Mouse (Mus musculus): Measurements from ENCODE around the gene Arid3a. TPM values are rescaled to one million over a fixed set of nuclear protein-coding genes. Genes with fewer than 3 reads are reported as not detected.

Gene Arid3a
- polyA plus RNA-seq, 1 experiment: 1.2 TPM

GRCm38 (mm10) chr10:79989870-79990269 lies 63.0 kb downstream of the Arid3a start:
- H3K4me3 ChIP-seq: peak overlapping the region; percentile 74
- peak overlapping the region; percentile 53 for H3ac ChIP-seq (ENCODE audit: control insufficient read depth, insufficient read length)
- H3K4me2 ChIP-seq (ENCODE audit: low read depth): peak overlapping the region; percentile 86
- TF ChIP-seq TCF12 (IDR thresholded peaks at IDR 0.05; ENCODE audit: insufficient read depth, poor library complexity, severe bottlenecking) (peak; percentile 16), MYOG (IDR thresholded peaks at IDR 0.05; ENCODE audit: control insufficient read depth in 1 of 3, insufficient read depth in 1 of 3, insufficient read length in 2 of 3, low read depth in 2 of 3) (peak; percentile 42 to 93 (median 85)), MAX (IDR thresholded peaks at IDR 0.05; ENCODE audit: low read depth) (no peak), CEBPB (IDR thresholded peaks at IDR 0.05; ENCODE audit: insufficient read depth, poor library complexity, severe bottlenecking) (no peak), TCF3 (IDR thresholded peaks at IDR 0.05; ENCODE audit: insufficient read length, low read depth) (peak; percentile 80), MYOD1 (IDR thresholded peaks at IDR 0.05; ENCODE audit: control insufficient read depth in 1 of 3, insufficient read length in 2 of 3, low read depth in 2 of 3) (peak in 2 of 3 experiments; percentile 60 to 88), USF1 (IDR thresholded peaks at IDR 0.05; ENCODE audit: low read depth) (no peak), POLR2AphosphoS2 (IDR thresholded peaks at IDR 0.05; ENCODE audit: insufficient read length, low read depth) (peak; percentile 43), POLR2A (IDR thresholded peaks at IDR 0.05; ENCODE audit: insufficient read length, low read depth) (peak; percentile 34), REST (IDR thresholded peaks at IDR 0.05; ENCODE audit: insufficient read depth, insufficient read length) (no peak), SRF (IDR thresholded peaks at IDR 0.05; ENCODE audit: control insufficient read depth, insufficient read length, low read depth) (peak; percentile 24)
- no peaks in the 10 kb centered on the region for H3K27me3 ChIP-seq (ENCODE audit: control insufficient read depth, insufficient read depth, insufficient read length)
- H3K36me3 ChIP-seq (ENCODE audit: control insufficient read depth, insufficient read depth): peaks cover 7% of the 10 kb centered on the region
- peaks cover 20% of the 10 kb centered on the region for H3K79me2 ChIP-seq (ENCODE audit: control insufficient read depth, insufficient read depth)

GRCm38 (mm10) chr10:79991099-79991498 lies 64.3 kb downstream of the Arid3a start:
- no peak overlapping the region for H3ac ChIP-seq (ENCODE audit: control insufficient read depth, insufficient read length)
- peaks cover 20% of the 10 kb centered on the region for H3K79me2 ChIP-seq (ENCODE audit: control insufficient read depth, insufficient read depth)
- peaks cover 9% of the 10 kb centered on the region for H3K36me3 ChIP-seq (ENCODE audit: control insufficient read depth, insufficient read depth)
- no peaks in the 10 kb centered on the region for H3K27me3 ChIP-seq (ENCODE audit: control insufficient read depth, insufficient read depth, insufficient read length)
- no peak overlapping the region for H3K4me2 ChIP-seq (ENCODE audit: low read depth)
- H3K4me3 ChIP-seq: no peak overlapping the region
- TF ChIP-seq CEBPB (IDR thresholded peaks at IDR 0.05; ENCODE audit: insufficient read depth, poor library complexity, severe bottlenecking) (no peak), SRF (IDR thresholded peaks at IDR 0.05; ENCODE audit: control insufficient read depth, insufficient read length, low read depth) (no peak), E2F4 (IDR thresholded peaks at IDR 0.05; ENCODE audit: insufficient read depth) (no peak), MYOD1 (IDR thresholded peaks at IDR 0.05; ENCODE audit: control insufficient read depth in 1 of 3, insufficient read length in 2 of 3, low read depth in 2 of 3) (no peak), POLR2A (IDR thresholded peaks at IDR 0.05; ENCODE audit: insufficient read length, low read depth) (no peak), TCF12 (IDR thresholded peaks at IDR 0.05; ENCODE audit: insufficient read depth, poor library complexity, severe bottlenecking) (no peak), POLR2AphosphoS2 (IDR thresholded peaks at IDR 0.05; ENCODE audit: insufficient read length, low read depth) (no peak), REST (IDR thresholded peaks at IDR 0.05; ENCODE audit: insufficient read depth, insufficient read length) (no peak), MYOG (IDR thresholded peaks at IDR 0.05; ENCODE audit: control insufficient read depth in 1 of 3, insufficient read depth in 1 of 3, insufficient read length in 2 of 3, low read depth in 2 of 3) (no peak), MAX (IDR thresholded peaks at IDR 0.05; ENCODE audit: low read depth) (no peak), USF1 (IDR thresholded peaks at IDR 0.05; ENCODE audit: low read depth) (no peak), TCF3 (IDR thresholded peaks at IDR 0.05; ENCODE audit: insufficient read length, low read depth) (no peak)

- H3K4me2 ChIP-seq (ENCODE audit: low read depth): no peak overlapping the region
Measured at GRCm38 (mm10) chr10:79991548-79991947, 64.7 kb downstream of the Arid3a start.

GRCm38 (mm10) chr10:79994397-79995115 lies 67.7 kb downstream of the Arid3a start:
- no peak overlapping the region for H3ac ChIP-seq (ENCODE audit: control insufficient read depth, insufficient read length)
- no peak overlapping the region for H3K4me2 ChIP-seq (ENCODE audit: low read depth)
- H3K79me2 ChIP-seq (ENCODE audit: control insufficient read depth, insufficient read depth): peaks cover 9% of the 10 kb centered on the region
- peaks cover 9% of the 10 kb centered on the region for H3K36me3 ChIP-seq (ENCODE audit: control insufficient read depth, insufficient read depth)
- no peaks in the 10 kb centered on the region for H3K27me3 ChIP-seq (ENCODE audit: control insufficient read depth, insufficient read depth, insufficient read length)
- no peak for TF ChIP-seq REST (IDR thresholded peaks at IDR 0.05; ENCODE audit: insufficient read depth, insufficient read length)
- no peak for TF ChIP-seq CEBPB (IDR thresholded peaks at IDR 0.05; ENCODE audit: insufficient read depth, poor library complexity, severe bottlenecking)
- TF ChIP-seq POLR2AphosphoS2 (IDR thresholded peaks at IDR 0.05; ENCODE audit: insufficient read length, low read depth): no peak
- no peak for TF ChIP-seq MYOG (IDR thresholded peaks at IDR 0.05; ENCODE audit: control insufficient read depth in 1 of 3, insufficient read depth in 1 of 3, insufficient read length in 2 of 3, low read depth in 2 of 3)
- TF ChIP-seq SRF (IDR thresholded peaks at IDR 0.05; ENCODE audit: control insufficient read depth, insufficient read length, low read depth): no peak
- TF ChIP-seq POLR2A (IDR thresholded peaks at IDR 0.05; ENCODE audit: insufficient read length, low read depth): no peak
- TF ChIP-seq MAX (IDR thresholded peaks at IDR 0.05; ENCODE audit: low read depth): no peak
- no peak for TF ChIP-seq USF1 (IDR thresholded peaks at IDR 0.05; ENCODE audit: low read depth)
- no peak for TF ChIP-seq TCF3 (IDR thresholded peaks at IDR 0.05; ENCODE audit: insufficient read length, low read depth)
- no peak for TF ChIP-seq E2F4 (IDR thresholded peaks at IDR 0.05; ENCODE audit: insufficient read depth)
- TF ChIP-seq MYOD1 (IDR thresholded peaks at IDR 0.05; ENCODE audit: control insufficient read depth in 1 of 3, insufficient read length in 2 of 3, low read depth in 2 of 3): no peak
- TF ChIP-seq TCF12 (IDR thresholded peaks at IDR 0.05; ENCODE audit: insufficient read depth, poor library complexity, severe bottlenecking): no peak
- no peak overlapping the region for H3K4me3 ChIP-seq

More at GRCm38 (mm10) chr10:79991548-79991947, 64.7 kb downstream of the Arid3a start:
- no peaks in the 10 kb centered on the region for H3K27me3 ChIP-seq (ENCODE audit: control insufficient read depth, insufficient read depth, insufficient read length)
- peaks cover 9% of the 10 kb centered on the region for H3K36me3 ChIP-seq (ENCODE audit: control insufficient read depth, insufficient read depth)
- H3K79me2 ChIP-seq (ENCODE audit: control insufficient read depth, insufficient read depth): peaks cover 20% of the 10 kb centered on the region
- no peak overlapping the region for H3ac ChIP-seq (ENCODE audit: control insufficient read depth, insufficient read length)
- H3K4me3 ChIP-seq: no peak overlapping the region
- TF ChIP-seq POLR2AphosphoS2 (IDR thresholded peaks at IDR 0.05; ENCODE audit: insufficient read length, low read depth) (no peak), MYOD1 (IDR thresholded peaks at IDR 0.05; ENCODE audit: control insufficient read depth in 1 of 3, insufficient read length in 2 of 3, low read depth in 2 of 3) (no peak), POLR2A (IDR thresholded peaks at IDR 0.05; ENCODE audit: insufficient read length, low read depth) (no peak), MYOG (IDR thresholded peaks at IDR 0.05; ENCODE audit: control insufficient read depth in 1 of 3, insufficient read depth in 1 of 3, insufficient read length in 2 of 3, low read depth in 2 of 3) (no peak), REST (IDR thresholded peaks at IDR 0.05; ENCODE audit: insufficient read depth, insufficient read length) (no peak), SRF (IDR thresholded peaks at IDR 0.05; ENCODE audit: control insufficient read depth, insufficient read length, low read depth) (no peak), CEBPB (IDR thresholded peaks at IDR 0.05; ENCODE audit: insufficient read depth, poor library complexity, severe bottlenecking) (no peak), TCF12 (IDR thresholded peaks at IDR 0.05; ENCODE audit: insufficient read depth, poor library complexity, severe bottlenecking) (no peak), USF1 (IDR thresholded peaks at IDR 0.05; ENCODE audit: low read depth) (no peak), TCF3 (IDR thresholded peaks at IDR 0.05; ENCODE audit: insufficient read length, low read depth) (no peak), E2F4 (IDR thresholded peaks at IDR 0.05; ENCODE audit: insufficient read depth) (no peak), MAX (IDR thresholded peaks at IDR 0.05; ENCODE audit: low read depth) (no peak)
